Mouse (Mus musculus): ENCODE measurements at regions not wholly inside any gene's neighbourhood (a gene's known extent, or its start where the extent isn't known, plus 50 kb on each side); places are given as distances from the start of the nearest gene placed in this dataset.

GRCm38 (mm10) chr16:21359459-21359858 is 63.5 kb upstream of the Vps8 start:
- DNase-seq (ENCODE audit: low spot score) = no peak

DNA sequence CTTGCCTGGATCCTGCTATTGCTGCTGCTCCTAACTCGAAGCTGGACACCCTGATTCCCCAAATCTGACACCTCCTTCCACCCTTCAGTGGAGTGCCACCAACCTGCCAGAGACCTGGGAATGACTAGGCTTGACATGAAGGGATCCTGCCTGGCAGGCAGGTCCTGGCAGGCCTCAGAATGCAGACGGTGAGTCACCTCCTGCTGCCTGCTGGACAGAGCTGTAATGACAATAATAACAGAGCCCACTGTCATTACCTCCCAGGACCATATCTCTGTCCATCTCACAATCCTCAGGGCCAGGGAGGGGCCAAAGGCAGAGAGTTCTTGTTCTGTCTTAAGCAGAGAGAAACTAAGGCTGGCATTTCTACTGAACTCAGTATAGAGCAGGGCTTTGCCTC is 61.5 kb upstream of the Vps8 start:
- no peak for DNase-seq (ENCODE audit: low spot score)

- no peak for DNase-seq (ENCODE audit: low spot score)
Observed at GRCm38 (mm10) chr16:21362663-21363367, 60.1 kb upstream of the Vps8 start.

DNA sequence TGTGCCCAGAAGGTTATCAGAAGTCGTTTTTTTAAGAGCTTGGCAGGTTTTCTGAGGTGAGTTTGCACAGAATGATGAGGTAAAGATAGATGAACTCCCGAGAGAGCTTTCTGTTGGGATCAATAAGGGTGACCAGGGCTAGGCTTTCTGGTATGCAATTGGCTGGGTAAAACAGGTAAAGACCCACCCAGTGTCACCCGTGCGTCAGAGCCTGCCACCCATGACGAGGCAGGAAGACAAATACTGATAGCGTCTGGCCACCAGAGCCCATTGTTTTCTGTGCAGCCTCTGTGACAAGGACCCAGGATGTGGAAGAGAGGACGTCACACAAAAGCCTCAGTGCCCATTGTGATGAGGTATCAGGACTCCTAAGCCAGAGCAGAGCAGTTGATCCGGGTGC is 58.0 kb upstream of the Vps8 start:
- DNase-seq (ENCODE audit: low spot score) = no peak

GRCm38 (mm10) chr16:21367449-21367848 is 55.5 kb upstream of the Vps8 start:
- no peak for DNase-seq (ENCODE audit: low spot score)

GRCm38 (mm10) chr16:21368821-21369220 is 54.1 kb upstream of the Vps8 start:
- DNase-seq (ENCODE audit: low spot score) = no peak

DNA sequence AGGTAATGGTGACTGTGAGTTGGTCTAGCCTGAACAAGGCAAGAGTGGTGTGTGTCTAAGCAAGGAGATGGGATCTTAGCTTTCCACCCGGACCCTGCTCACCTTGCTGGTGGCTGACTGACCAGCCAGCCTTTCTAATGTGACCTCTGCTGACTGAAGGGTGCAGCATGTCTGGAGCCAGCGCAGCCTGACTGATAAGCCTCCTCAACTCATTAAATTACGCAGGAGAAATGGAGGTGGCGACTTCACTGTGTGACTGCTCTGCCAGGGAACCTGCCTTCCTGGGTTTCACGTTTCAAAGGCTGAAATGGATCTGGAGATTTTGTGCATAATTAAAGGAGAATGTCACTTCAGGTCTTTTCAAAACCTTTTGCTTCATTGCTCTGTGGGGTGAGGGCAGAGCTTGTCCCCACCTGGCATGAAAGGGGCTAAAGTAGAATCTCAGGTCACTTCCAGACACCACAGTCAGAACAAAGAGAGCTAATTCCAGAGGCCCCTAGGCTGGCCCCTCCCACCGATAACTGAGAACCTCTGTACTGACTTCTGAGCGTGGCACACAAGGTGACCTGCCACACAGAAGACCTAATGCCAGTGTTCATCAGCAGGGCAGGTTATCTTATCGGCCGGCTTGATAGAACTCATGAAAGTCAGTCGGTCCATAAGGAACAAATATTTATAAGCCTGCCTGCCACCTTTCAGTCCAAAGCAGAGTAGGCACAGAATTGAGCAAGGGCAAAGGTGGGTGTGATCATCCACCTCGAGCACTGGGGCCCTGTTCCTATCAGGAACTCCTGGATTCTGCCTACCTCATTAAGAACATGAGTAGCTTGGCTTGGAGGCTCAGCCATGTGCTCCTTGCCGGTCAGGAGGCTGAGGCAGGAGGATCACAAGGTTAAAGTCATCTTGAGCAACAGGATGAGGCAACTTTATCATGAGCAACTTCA is 53.1 kb upstream of the Vps8 start:
- no peak for DNase-seq (ENCODE audit: low spot score)
